Mouse (Mus musculus): ENCODE data around the gene Acd.

- TF ChIP-seq CTCF (IDR thresholded peaks at IDR 0.05; ENCODE audit: insufficient read depth, low read length) (no peak), POLR2A (IDR thresholded peaks at IDR 0.05; ENCODE audit: borderline replicate concordance, extremely low read depth, low read depth, low read length) (no peak)
These were observed 12.6 kb downstream of the Acd start for GRCm38 (mm10) chr8:105688242-105688752.

Data from lung, adult 2 months (tissue).